Mouse (Mus musculus) kidney, adult 11 months (tissue): ENCODE measurements at regions not wholly inside any gene's neighbourhood (a gene's known extent, or its start where the extent isn't known, plus 50 kb on each side); places are given as distances from the start of the nearest gene placed in this dataset.
A peak's percentile ranks its signal among the peaks of the same experiment; 100 is the strongest.

Experiments
- DNase-seq: peaks from one replicate; pipeline ENCODE4 v3.0.0; 2022

DNA sequence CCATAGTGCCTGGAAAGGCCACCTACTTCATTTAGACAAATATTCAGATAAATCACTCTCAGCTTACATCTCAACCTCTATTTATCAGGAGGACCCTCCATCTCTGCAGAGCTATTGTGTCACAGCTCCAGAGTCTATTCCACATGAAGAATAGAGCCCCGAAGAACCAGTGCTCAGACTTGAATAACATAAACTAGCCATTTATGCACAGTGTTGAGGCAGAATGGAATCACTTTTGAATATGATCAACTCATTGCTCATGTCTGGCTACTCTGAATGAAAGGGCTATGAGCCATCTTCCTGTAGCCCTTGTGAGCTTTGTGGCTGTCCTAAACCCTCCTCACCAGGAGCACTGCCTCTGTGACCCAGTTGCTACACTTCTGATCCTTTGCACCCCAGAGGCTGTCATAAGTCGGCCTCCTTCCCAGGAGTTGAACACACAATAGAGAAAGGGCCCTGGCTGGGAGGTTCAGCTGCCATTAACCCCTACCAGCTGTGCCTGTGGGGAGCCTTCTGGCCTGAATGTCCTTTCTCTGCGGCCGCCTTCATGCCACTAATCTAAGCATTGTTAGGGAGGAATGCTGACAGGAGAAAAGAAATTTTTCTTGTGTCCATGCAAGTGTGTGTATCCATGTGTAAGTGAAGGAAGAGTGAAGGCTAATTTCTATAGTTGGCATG is 195.5 kb upstream of the Sp8 start:
- no peak for DNase-seq

DNA sequence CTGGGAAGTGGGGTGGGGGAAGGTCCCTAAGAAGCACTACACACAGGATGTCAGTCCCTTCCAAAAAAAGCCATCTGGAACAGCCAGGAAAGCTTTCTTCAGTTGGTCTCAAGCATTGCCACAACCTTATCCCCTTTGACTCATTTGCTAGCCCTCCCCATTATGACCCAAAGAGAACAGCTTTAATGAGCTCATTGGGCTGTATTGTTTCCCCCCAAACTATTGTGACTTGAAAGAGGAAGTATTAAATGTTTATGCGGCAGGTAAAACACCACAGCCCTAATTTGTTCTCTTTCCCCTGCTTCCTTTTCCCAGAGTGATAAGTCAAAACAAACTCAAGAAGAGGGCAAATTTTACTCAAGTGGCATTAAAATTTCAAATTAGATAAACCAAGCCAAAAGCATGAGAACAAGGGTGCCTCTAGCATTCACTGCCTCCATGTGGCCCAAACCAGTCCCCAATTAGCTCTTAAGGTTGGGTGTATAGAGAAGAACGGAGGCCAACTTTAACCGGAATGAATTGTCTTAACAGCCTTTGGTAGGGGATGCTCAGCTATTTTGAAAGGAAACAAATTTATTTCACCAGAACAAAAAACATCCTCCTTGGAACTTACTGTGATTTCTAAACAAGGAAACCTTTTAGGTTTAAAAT is 196.7 kb upstream of the Sp8 start:
- no peak for DNase-seq

DNA sequence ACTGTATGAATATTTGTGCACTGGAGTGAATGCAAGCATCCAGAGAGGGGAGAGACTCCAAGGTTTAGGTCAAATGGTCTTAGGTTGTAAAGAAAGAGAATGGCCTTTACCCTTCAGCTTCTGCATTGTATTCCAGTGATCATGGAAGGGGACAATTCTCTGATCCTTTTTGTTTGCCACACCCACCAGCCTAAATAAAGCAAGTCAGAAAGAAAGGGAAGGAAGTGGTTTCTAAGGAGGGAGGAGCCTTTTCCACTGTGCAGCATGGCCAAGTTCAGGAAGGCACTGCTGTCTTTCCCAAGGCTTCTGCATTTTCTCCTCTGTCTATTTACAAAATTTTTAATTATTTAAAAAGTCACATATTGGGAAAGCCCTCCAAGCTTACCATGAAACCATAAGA is 197.5 kb upstream of the Sp8 start:
- no peak for DNase-seq

DNA sequence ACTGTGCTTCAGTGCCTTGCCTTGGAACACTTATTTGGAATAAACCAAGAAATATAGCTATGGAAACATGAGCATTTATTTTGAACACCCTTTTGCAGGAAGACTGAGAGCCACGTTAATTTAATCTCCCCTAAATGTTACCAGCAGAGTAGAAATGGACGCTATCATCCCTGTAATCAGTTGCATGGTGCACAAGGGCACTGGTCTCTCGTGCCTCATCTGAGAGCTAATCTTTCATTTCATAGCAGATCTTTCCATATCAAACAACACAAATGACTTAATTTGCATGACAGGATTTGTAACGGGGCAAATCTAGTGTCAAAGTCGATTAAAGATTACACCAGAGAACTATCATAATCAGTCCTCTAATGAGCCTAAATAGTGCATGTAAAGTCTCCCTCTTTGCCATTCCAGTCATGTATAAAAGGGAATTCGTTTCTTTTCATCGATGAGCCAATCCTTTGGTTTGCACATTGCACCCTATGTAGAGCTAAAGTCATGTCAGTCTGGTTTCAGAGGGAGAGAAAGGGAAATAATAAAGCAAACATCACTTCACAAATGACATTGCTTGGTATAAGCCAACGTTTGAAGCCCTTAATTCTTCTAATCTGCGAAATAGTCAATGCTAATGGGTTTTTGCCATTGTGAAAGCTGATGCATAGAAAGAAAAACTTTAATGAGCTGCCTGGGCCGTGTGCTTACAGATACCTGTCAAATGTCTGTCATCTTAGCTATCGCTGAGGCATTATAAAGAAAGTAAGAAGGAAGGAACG is 198.7 kb upstream of the Sp8 start:
- no peak for DNase-seq

DNA sequence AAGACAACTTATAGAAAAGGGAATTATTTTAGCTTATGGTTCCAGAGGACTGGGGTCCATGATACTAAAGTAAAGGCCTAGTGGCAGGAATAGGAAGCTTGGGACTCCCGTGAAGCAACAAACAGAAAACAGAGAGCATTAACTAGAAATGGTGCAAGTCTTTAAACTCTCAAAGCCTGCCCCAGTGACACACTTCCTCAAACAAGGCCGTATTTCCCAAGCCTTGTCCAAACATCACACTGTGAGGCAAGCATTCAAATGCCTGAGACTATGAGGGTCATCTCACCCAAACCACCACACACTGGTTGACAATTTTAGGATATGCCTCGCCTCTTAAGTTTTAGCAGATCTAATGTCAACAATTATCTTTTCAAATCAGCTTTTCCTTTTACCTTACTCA is 205.2 kb upstream of the Sp8 start:
- DNase-seq: no peak

DNA sequence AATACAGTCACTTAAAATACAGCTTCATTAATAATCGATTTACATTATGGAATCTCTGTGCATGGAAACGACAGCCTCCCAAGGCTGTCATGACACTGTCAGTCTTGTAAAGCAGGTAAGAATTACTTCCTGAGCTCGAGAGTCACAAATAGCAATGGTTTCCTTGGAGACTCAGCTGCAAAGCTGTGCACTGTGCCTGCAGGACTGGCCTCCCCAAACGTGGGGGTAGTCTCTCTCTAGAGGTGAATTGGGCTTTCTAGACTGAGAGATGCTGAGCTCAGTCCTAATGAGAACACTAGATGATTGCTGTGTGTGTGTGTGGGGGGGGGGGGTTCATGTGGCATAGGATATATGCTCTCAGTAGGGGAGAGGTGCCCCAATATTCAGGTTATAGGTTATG is 208.9 kb upstream of the Sp8 start:
- no peak for DNase-seq

DNA sequence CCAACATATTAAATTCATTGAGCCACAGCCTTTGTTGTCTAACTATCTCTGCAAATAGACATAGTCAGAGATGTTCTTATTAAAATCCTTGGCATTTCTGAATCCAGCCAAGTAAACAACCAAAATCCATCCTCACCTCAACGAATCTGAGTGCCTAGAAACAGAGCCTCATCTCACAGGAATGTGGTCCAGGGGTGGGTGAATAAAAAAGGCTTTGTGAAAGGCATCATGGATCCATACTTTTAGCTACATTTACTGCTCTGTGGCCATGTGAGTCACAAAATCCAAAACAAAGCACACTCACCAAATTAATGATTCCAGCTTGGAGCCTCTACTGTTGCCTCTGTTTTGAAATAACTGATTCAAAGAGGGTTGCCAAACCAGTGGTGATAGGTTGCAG is 210.7 kb upstream of the Sp8 start:
- no peak for DNase-seq

DNA sequence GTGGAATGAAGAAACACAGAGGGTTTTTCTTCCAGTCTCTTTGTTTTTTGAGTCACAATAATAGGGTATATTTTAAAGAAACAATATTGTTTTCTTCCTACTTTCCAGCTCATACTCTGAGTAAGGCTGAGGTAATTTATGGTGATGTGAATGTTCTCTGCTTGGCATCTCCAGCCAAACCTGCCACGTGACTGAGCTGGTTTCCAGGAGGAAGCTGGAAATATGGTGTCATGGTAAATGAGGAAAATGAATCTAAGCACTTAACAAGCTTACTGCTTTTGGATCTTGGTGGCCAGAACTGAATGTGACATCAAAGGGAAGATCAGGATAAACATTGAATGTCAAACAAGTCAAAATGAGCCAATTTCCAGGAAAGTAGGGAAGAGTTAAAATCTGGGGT is 215.8 kb upstream of the Sp8 start:
- DNase-seq: no peak

DNA sequence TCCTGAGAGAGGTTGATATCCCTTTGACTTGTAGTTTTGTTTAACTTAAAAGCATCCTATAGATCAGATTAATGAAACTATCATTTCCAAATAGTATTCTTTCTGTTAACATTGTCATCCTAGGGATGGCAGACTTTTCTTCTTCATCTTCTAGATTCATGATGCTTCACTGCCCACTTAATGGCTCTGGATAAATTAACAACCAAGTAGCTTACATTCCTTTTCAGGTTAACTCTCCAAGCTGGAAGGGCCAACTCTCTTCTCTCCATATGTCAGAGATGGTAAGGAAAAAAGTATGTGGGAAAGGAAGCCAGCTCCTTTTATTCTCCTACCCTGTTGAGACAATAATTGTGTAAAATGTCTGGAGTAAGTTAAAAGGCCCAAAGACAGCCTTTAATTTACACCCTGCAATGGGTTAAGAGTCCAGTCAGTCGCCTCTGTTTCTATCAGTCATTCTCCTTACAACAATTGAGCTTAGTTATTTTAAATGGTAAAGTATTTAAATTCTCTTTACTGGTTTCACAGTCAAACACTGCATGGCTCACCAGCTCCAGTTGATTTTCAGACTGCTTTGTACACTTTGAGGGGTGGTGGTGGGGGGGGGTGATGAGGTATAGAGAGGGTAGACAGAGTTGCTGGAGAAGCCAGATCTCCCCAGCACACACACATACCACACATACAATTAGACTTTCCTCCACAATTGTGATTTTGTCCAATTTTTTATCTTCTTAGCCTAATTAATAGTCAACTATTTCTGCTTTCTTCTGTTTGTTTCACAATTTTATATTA is 224.2 kb upstream of the Sp8 start:
- no peak for DNase-seq

DNA sequence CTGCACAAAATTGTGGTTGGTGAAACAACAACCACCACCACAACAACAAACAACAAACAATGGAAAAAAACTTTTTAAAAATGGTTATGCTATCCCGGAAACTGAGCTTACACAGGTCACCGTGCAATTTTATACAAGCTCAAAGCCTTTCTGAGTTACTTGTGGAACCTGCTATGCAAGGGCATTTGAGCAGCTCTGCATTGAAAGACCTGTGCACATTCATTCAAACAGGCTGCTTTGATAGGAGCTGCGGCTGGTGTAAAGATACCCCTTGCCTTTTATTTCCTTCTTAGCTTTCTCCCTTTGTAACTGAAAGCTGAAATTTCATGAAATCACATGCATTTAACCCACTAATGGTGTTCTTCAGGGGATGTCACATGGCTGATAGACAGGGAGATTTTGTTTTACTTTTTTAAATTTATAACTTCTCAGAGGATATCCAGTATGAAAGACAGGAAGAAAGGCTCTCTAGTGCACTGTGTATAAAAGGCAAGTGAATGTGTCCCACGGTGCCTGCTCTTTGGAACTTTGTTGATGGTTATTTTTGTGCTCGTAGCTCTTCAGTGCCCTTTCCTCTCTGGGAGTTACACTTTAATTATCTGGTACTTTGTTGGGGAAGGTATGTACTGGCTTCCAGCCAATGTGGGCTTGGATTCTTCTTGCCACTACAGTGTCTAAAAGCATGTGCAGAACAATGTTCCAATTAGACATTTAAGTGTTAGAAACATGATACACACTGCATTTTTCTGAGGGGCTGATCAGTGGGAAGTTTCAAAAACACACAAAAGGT is 225.1 kb upstream of the Sp8 start:
- peak; percentile 49 for DNase-seq

DNA sequence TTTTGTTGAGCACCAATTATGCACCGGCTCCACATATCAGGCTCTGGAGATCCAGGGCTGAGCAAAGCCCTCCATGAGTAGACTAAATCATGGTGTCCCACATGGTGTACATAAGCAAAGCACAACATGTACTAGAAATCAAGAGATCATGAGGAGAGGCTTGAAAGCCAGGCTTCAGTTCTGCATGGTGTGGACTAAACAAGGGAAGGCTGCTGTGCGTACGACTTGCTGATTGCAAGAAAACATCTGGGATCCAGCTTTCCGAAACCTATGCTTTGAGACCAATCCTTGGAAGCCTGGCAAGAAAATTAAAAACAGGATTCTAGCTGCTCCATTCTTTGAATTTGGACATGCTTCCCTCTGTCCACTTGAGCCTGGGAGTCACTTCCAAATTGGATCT is 249.1 kb upstream of the Sp8 start:
- DNase-seq: no peak

DNA sequence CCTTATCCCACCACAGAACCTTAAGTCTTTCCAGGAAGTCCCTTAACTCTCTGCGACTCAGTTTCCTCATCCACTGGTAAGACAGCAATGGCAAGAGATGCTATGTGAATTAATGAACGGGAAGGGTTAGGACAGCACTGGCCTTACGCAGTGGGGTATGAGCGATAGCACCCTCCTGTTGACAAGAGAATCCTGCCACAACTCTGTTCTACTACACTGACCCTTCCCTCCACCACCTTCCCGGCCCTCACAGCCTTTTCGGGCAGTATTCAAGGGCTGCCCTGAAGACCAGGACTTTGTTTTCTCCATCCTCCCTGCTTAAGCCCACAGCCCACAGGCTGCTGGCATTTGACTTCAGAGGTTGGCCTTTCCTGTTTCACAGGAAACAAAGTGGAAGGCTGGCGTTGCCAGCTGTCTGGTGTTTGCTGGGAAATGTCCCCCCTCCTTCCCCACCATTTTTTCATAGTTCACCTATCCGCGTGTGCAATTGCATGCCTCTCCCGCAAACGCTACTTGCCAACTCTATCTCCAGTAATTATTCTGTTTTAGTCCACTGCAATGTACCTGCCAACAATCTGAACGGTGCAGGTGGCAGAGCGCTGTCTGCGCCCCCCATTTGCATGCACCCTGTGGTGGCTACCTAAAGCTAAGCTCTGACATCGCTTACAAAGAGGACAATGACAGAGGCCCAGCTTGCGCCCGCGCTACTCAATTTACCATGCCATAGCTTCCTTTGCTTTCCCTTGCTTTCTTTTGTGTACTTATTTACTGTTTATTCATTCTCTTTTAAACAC is 251.2 kb upstream of the Sp8 start:
- no peak for DNase-seq

DNA sequence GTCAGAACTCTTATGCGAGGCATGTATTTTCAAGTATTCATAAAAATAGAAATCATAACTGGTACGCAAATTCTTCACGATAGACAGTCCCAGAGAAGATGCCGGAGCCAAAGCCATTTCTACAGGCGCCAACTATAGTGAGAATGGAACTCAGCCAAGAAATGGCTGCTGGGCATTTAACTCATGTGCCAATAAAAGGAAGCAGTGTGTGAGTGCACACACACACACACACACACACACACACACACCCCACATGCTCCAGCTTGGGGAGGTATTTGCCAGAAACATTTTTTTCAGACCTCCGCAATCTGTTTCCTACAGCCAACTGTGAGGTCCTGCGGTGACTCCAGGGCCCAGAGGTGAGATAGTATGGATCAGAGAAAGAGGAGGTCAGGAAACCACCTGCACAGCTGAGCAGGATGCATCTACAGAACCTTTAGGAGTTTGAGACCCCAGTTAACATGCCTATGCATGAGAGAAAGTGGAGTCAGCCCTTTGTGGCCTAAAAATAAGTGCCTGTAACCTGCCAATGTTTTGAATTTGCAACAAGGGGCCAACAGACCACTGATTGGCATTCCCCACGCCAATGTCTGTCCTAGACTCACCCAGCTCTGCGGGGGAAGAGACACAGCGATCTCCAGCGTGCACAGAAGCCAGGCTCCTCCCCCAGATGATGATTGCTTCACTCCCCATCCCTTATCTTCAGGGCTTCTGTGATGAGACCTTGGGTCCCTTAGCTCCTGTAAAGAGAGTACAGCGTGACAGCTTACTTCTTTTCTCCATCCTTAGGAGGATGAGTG is 262.1 kb upstream of the Sp8 start:
- no peak for DNase-seq

DNA sequence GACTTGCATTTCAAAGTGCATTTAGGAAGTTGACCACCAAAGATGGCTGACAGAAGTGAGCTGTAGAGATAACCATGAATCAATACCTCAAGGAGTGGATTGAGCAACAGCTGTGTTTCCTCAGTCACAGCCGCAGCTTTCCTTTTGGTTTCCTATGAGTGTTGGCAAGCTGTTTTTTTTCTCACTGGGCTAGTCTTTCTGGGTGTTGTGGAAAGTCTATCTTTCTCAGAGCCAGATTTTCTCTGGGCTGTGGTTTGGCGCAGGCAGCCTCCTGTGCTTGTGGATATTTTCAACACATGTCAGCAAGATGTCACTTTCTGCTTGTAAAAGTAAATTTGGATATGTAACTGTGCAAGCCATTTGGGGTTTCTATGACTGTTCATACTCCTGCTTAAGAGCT is 268.6 kb upstream of the Sp4 start:
- DNase-seq: no peak

DNA sequence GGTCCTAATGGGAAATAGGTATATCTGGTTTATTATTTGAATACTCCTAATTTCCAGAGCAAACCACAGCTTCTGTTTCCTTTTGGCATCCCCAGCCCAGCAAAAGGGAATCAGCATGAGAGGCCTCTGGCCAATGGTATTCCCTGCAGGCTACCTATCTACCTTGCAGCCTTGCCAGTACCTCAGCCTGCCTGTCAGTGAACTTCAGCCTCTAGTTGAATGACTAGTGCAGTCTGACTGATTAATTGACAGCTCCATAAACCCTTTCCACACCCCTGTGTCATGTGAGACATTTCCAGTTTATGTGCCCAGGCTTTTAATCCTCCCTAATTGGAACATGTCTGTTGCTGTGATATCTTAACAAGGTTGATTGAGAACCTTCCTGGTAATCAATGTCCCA is 265.4 kb upstream of the Sp4 start:
- no peak for DNase-seq

DNA sequence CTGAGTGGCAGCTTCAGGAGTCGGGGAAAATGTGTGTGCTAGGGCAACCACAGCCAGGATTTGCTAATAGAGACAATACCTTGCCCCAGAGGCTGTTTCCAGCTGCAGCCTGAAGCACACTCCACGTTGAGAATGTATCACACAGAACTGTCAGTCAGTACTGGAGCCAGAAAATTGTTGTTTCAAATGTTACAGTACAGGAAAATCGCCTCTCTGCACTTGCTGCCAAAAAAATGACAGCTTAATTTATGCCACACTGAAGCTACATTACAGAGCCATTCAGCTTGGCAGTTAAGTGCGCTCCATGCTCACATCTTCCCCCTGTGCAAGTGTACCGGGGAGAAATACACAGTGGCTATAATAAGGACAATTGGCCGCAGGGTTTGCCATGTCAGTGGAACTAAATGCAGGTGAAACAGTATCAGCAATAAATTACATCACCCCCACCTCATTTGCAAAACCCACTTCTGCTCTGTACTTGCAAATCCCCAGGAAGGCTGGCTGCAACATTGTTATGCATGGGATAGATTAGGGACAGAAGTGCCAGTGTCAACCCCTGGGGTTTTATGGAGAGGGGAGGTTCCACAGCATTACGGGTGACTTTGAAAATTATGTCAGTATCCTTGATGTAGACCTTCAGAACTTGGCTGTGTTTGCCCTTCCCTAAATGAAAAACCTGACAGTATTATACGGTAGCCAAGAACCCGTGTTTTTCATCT is 263.3 kb upstream of the Sp4 start:
- DNase-seq: no peak

DNA sequence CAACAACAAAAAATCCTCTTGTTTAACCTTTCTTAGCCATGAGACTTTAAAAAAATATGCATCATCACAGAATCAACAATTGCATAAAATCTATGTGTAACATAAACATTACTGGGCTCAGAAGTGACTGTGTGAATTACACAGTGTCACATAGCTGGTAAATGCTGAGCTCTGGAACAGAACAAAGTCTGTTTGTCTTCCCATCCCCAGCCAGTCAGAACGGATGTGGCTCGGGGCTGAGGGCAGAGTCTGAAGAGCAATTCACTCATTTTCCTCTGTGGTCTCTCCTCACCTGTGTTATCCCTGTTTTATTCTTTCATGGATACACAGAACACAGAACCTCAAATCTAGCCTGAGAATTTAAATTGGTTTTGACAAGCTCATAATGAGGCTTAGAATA is 261.0 kb upstream of the Sp4 start:
- DNase-seq: no peak

DNA sequence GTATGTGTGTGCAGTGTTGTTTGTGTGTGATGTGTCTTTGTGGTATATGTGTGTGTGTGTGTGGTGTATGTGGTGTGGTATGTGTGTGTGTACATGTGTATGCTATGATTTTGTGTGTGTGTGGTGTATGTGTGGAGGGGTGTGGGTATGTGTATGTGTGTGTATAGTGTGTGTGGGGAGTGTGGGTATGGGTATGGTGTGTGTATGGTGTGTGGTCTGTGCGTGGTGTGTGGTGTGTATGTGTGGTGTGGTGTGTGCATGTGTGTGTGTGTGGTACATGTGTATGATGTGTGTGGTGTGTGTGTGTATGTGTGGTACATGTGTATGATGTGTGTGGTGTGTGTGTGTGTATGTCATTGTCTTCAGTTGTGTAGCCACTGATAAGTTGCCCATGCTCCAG is 247.8 kb upstream of the Sp4 start:
- DNase-seq: no peak

DNA sequence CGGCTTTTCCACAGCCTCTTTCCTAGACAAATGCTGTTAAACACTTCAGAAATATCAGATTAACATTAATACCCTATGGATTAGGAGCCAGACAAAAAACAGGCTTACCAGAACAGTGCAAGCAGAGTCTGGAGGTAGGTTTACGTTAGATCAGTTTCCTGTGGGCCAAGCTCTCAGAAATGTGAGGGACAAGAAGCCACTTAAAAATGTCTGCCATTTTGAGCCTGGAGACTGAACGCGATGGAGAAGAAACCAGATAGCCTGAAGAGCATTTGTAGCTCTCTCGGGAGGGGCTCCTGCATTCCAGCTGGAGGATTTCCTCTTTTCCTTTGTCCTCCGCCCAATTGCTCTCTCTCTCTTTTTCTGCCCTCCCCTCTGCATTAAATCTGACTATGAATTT is 239.1 kb upstream of the Sp4 start:
- DNase-seq: no peak

DNA sequence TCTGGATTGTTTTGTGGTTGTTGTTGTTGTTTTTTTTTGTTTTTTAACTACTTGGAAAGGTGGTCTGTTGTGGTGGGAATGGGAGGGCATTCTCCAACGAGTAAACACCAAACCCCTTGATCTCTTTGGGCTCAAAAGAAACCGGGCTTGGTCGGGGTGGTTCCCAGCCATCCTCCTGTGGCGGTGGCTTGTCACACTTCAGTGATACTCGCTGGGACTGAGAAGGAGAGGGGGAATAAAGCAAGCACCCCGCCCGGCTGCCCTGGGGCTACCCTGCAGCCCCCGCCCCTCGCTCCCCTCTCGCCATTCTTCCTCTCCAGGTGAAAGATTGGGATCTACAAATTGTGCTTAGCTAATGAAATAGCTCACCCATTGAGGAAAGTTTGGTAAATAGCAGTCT is 229.3 kb upstream of the Sp4 start:
- DNase-seq: no peak
